Mouse (Mus musculus) gastrocnemius, postnatal 10 days (tissue): Measurements from ENCODE around the gene Ahcy. TPM values are rescaled to one million over a fixed set of nuclear protein-coding genes. Genes with fewer than 3 reads are reported as not detected.
"Not testable (repeated sequence)": the region's sequence is repeated elsewhere in the genome, so short reads cannot be mapped to it uniquely, and the experiment has no call there.

ENCODE experiments used
- DNase-seq: peaks from one replicate; pipeline ENCODE4 v3.0.0; 2021; ENCODE audit warnings: mixed read lengths
- long read RNA-seq, 2 experiments: library from polyadenylated mRNA; stranded (forward); transcript quantifications; one replicate each; pipeline ENCODE4 v2.0.0; 2021
- total RNA-seq, 2 experiments: library from RNA; stranded (reverse); gene quantifications; 2 replicates each; pipeline ENCODE4 v1.2.3; 2021

The Ahcy gene
- total RNA-seq, result 10 to 100 TPM; 18.9 to 22.7 TPM
- long read RNA-seq, experiment 1, transcript Ahcy-201 (10 exons, 2,543 nt), result major isoform, 24 of 26 reads
- long read RNA-seq, experiment 1, partial matches to known transcripts, result 2 of 26 reads
- long read RNA-seq, experiment 1, other reads (novel, unspliced or antisense), result 0 of 26 reads
- long read RNA-seq, experiment 2, transcript Ahcy-201 (10 exons, 2,543 nt), result major isoform, 17 of 22 reads
- long read RNA-seq, experiment 2, partial matches to known transcripts, result 5 of 22 reads
- long read RNA-seq, experiment 2, other reads (novel, unspliced or antisense), result 0 of 22 reads

GRCm38 (mm10) chr2:155073978-155074765 is at the start of gene Ahcy:
Gene Ahcy, minus strand, starts transcription at chr2:155074497.
- peak; percentile 83 for DNase-seq

- DNase-seq, result no peak
Measured at GRCm38 (mm10) chr2:155115216-155115830, 41.0 kb upstream of the Ahcy start.

- not testable (repeated sequence) for DNase-seq
Measured at GRCm38 (mm10) chr2:155107276-155107675, 33.0 kb upstream of the Ahcy start.

GRCm38 (mm10) chr2:155103607-155104006 is 29.3 kb upstream of the Ahcy start:
- no peak for DNase-seq

- no peak for DNase-seq
Measured at GRCm38 (mm10) chr2:155101761-155102181, 27.5 kb upstream of the Ahcy start.

- DNase-seq, result no peak
Measured at GRCm38 (mm10) chr2:155100796-155101259, 26.5 kb upstream of the Ahcy start.

GRCm38 (mm10) chr2:155099994-155100795 is 25.9 kb upstream of the Ahcy start:
- DNase-seq, result no peak

GRCm38 (mm10) chr2:155099421-155099820 is 25.1 kb upstream of the Ahcy start:
- DNase-seq, result no peak

- DNase-seq, result no peak
Measured at GRCm38 (mm10) chr2:155098720-155099380, 24.6 kb upstream of the Ahcy start.

- no peak for DNase-seq
Measured at GRCm38 (mm10) chr2:155093418-155093817, 19.1 kb upstream of the Ahcy start.

GRCm38 (mm10) chr2:155091743-155092075 is 17.4 kb upstream of the Ahcy start:
- DNase-seq, result no peak

- no peak for DNase-seq
Measured at GRCm38 (mm10) chr2:155090909-155091742, 16.8 kb upstream of the Ahcy start.

- DNase-seq, result no peak
Measured at GRCm38 (mm10) chr2:155088264-155088663, 14.0 kb upstream of the Ahcy start.

GRCm38 (mm10) chr2:155086328-155086727 is 12.0 kb upstream of the Ahcy start:
- DNase-seq, result no peak

- no peak for DNase-seq
Measured at GRCm38 (mm10) chr2:155084546-155084945, 10.2 kb upstream of the Ahcy start.

GRCm38 (mm10) chr2:155082121-155082803 is 8.0 kb upstream of the Ahcy start:
- DNase-seq, result peak; percentile 62

GRCm38 (mm10) chr2:155081056-155081455 is 6.8 kb upstream of the Ahcy start:
- DNase-seq, result no peak

GRCm38 (mm10) chr2:155080179-155080530 is 5.9 kb upstream of the Ahcy start:
- no peak for DNase-seq

- no peak for DNase-seq
Measured at GRCm38 (mm10) chr2:155079500-155080178, 5.3 kb upstream of the Ahcy start.

- no peak for DNase-seq
Measured at GRCm38 (mm10) chr2:155075649-155076048, 1.4 kb upstream of the Ahcy start.
